Mouse (Mus musculus) heart, postnatal 10 days (tissue): ENCODE measurements at regions not wholly inside any gene's neighbourhood (a gene's known extent, or its start where the extent isn't known, plus 50 kb on each side); places are given as distances from the start of the nearest gene placed in this dataset.

Experiments used
- DNase-seq, 2 experiments: peaks; one replicate each; pipeline ENCODE4 v3.0.0; 2021
- intact Hi-C: fragments of 180-260 bp; cut with DNase I; formaldehyde crosslinking; loops from one replicate; pipeline ENCODE4 v1.15.1; 2025

- intact Hi-C loops, result no loop called here
- DNase-seq, result no peak
Observed at GRCm38 (mm10) chr11:19796950-19797670, 127.1 kb upstream of the Spred2 start.

- no peak for DNase-seq
- intact Hi-C loops, result no loop called here
Observed at GRCm38 (mm10) chr11:19809359-19809758, 114.8 kb upstream of the Spred2 start.

GRCm38 (mm10) chr11:19811271-19811991 lies 112.7 kb upstream of the Spred2 start:
- DNase-seq, result no peak
- intact Hi-C loops, result no loop called here

- intact Hi-C loops, result no loop called here
- DNase-seq, result no peak
Observed at GRCm38 (mm10) chr11:19811992-19812690, 112.0 kb upstream of the Spred2 start.

GRCm38 (mm10) chr11:19813549-19813948 lies 110.6 kb upstream of the Spred2 start:
- intact Hi-C loops, result no loop called here
- no peak for DNase-seq

GRCm38 (mm10) chr11:19822991-19823390 lies 101.2 kb upstream of the Spred2 start:
- DNase-seq, result no peak
- intact Hi-C loops, result loop anchor here (10.0 kb wide), 1 partner anchor 422 kb away; the partner anchor contains the start of gene Cep68

GRCm38 (mm10) chr11:19823461-19823895 lies 100.7 kb upstream of the Spred2 start:
- peak; percentile 74 to 87 for DNase-seq

GRCm38 (mm10) chr11:19826481-19827185 lies 97.5 kb upstream of the Spred2 start:
- peak in 1 of 2 experiments; percentile 17 for DNase-seq
- intact Hi-C loops, result loop anchor here (5.0 to 10.0 kb wide), 2 partner anchors 226 to 418 kb away; partner anchors contain the start of gene Cep68

More at GRCm38 (mm10) chr11:19823461-19823895, 100.7 kb upstream of the Spred2 start:
- intact Hi-C loops, result loop anchor here (10.0 kb wide), 1 partner anchor 421 kb away; the partner anchor contains the start of gene Cep68

- DNase-seq, result no peak
- intact Hi-C loops, result loop anchor here (5.0 to 10.0 kb wide), 2 partner anchors 224 to 417 kb away; partner anchors contain the start of gene Cep68
Observed at GRCm38 (mm10) chr11:19827996-19828395, 96.2 kb upstream of the Spred2 start.

GRCm38 (mm10) chr11:19828959-19829401 lies 95.2 kb upstream of the Spred2 start:
- DNase-seq, result peak; percentile 10 to 15
- intact Hi-C loops, result loop anchor here (5.0 to 10.0 kb wide), 2 partner anchors 223 to 416 kb away; partner anchors contain the start of gene Cep68

GRCm38 (mm10) chr11:19829564-19830279 lies 94.5 kb upstream of the Spred2 start:
- DNase-seq, result no peak
- intact Hi-C loops, result loop anchor here (1.0 to 10.0 kb wide), 6 partner anchors 91 to 573 kb away; partner anchors contain the start of gene Cep68

- DNase-seq, result peak; percentile 78 to 92
- intact Hi-C loops, result loop anchor here (1.0 to 5.0 kb wide), 4 partner anchors 90 to 572 kb away; no protein-coding TSS in a partner anchor
Observed at GRCm38 (mm10) chr11:19830280-19831062, 93.7 kb upstream of the Spred2 start.

GRCm38 (mm10) chr11:19834561-19834960 lies 89.6 kb upstream of the Spred2 start:
- DNase-seq, result no peak
- intact Hi-C loops, result loop anchor here (5.0 kb wide), 1 partner anchor 568 kb away; no protein-coding TSS in a partner anchor

GRCm38 (mm10) chr11:19835221-19835745 lies 88.9 kb upstream of the Spred2 start:
- intact Hi-C loops, result no loop called here
- DNase-seq, result no peak

- DNase-seq, result no peak
- intact Hi-C loops, result no loop called here
Observed at GRCm38 (mm10) chr11:19838932-19839331, 85.2 kb upstream of the Spred2 start.

- intact Hi-C loops, result no loop called here
Observed at GRCm38 (mm10) chr11:19843084-19843483, 81.1 kb upstream of the Spred2 start.

GRCm38 (mm10) chr11:19847910-19848309 lies 76.3 kb upstream of the Spred2 start:
- intact Hi-C loops, result no loop called here
- DNase-seq, result no peak

More at GRCm38 (mm10) chr11:19843084-19843483, 81.1 kb upstream of the Spred2 start:
- no peak for DNase-seq

- intact Hi-C loops, result no loop called here
- no peak for DNase-seq
Observed at GRCm38 (mm10) chr11:19848412-19848811, 75.8 kb upstream of the Spred2 start.
